Mouse (Mus musculus) liver, embryonic 16.5 days (tissue): ENCODE results near the gene Klhl12. TPM values are rescaled to one million over a fixed set of nuclear protein-coding genes. Genes with fewer than 3 reads are reported as not detected.
A peak's percentile ranks its signal among the peaks of the same experiment; 100 is the strongest.
"Not testable (repeated sequence)": the region's sequence is repeated elsewhere in the genome, so short reads cannot be mapped to it uniquely, and the experiment has no call there.

Source experiments
- ATAC-seq: fragments of 200-750 bp; cut with Nextera tagmentation; 2 replicates; pipeline ENCODE4 v1.8.0; 2017; ENCODE audit warnings: low read depth, mild to moderate bottlenecking, moderate number of reproducible peaks, moderate library complexity
- H3K27ac ChIP-seq: fragments of 300-500 bp; sonication (generic); 2 replicates; pipeline ENCODE4 v1.5.1; 2014; ENCODE audit warnings: mild to moderate bottlenecking, low read length
- H3K27me3 ChIP-seq: fragments of 300-500 bp; sonication (generic); 2 replicates; pipeline ENCODE4 v1.6.1; 2014; ENCODE audit warnings: low read depth, low read length, mixed read lengths; ENCODE audit not compliant: control insufficient read depth, insufficient read depth
- H3K36me3 ChIP-seq: fragments of 300-500 bp; sonication (generic); 2 replicates; pipeline ENCODE4 v1.6.1; 2014; ENCODE audit warnings: mild to moderate bottlenecking; ENCODE audit not compliant: control insufficient read depth, insufficient read depth
- H3K4me1 ChIP-seq: fragments of 300-500 bp; sonication (generic); 2 replicates; pipeline ENCODE4 v1.6.1; 2014; ENCODE audit warnings: low read depth, low read length, mixed read lengths; ENCODE audit not compliant: control insufficient read depth
- H3K4me2 ChIP-seq: fragments of 300-500 bp; sonication (generic); 2 replicates; pipeline ENCODE4 v1.6.1; 2014; ENCODE audit warnings: low read depth, low read length, mixed read lengths
- H3K4me3 ChIP-seq: fragments of 300-500 bp; sonication (generic); 2 replicates; pipeline ENCODE4 v1.5.1; 2014; ENCODE audit warnings: low read depth, mild to moderate bottlenecking, low read length
- H3K9ac ChIP-seq: fragments of 300-500 bp; sonication (generic); 2 replicates; pipeline ENCODE4 v1.6.1; 2014; ENCODE audit warnings: low read depth, low read length
- H3K9me3 ChIP-seq: fragments of 300-500 bp; sonication (generic); replicated peaks from 2 replicates; pipeline ENCODE4 v1.6.1; 2016; ENCODE audit warnings: low read length; ENCODE audit not compliant: control insufficient read depth
- WGBS: fragments of 180-500 bp; shearing (Covaris S2); extraction: QIAGEN DNeasy Blood & Tissue Kit; methylation state at CpG from one replicate; pipeline ENCODE4 v1.1.7; 2014; ENCODE audit not compliant: insufficient replicate concordance; 5-methylcytosine and 5-hydroxymethylcytosine counted together
- polyA plus RNA-seq: library from polyadenylated mRNA; unstranded; fragments of >200 nt; fragmentation: Nextera tagmentation; extraction: Ambion mirVana; gene quantifications from 2 replicates; pipeline ENCODE4 v1.2.1, GENCODE M21; 2015

Klhl12 gene
- polyA plus RNA-seq, 1 experiment from 2014 or later, result 33.5 TPM

DNA sequence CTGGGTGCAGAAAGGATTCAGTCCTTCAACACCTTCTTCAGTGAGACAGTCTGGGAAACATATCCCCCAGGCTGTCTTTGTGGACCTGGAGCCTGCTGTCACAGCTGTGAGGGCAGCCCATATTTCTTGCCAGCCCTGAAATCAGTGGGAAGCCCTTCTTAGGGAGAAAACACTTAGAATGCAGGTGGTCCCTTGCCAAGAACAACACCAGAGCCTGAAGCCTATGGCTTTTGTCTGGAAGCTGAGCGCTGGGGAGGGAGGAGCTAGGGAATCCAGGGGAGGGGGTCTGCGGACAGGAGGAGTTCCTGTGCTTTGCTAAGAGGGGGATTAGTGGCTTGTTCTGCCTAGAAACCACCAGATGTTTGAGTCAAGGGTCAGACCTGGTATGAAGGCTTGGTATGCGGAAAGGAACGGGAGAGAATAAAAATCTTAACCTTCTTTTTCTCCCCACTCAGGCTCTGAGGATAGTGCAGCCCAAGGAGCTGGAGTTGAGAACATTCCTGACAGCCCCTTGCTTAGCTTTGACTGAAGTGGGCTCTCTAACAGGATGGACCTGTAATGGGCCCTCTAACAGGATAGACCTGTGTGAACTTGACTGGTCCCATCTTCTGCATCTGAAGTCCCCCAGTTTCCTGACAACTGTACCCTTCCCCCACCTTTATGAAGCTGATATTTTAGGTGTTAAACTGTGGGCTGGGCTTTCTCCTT, 61.3 kb downstream of the Klhl12 start:
- WGBS, result 58% methylated on average over 4 of the region's 4 CpGs
- no peak overlapping the region for H3K27ac ChIP-seq
- peaks cover 23% of the 10 kb centered on the region for H3K27me3 ChIP-seq
- H3K4me1 ChIP-seq, result peaks cover 28% of the 10 kb centered on the region
- H3K36me3 ChIP-seq, result no peaks in the 10 kb centered on the region
- ATAC-seq, result no peak
- no peak overlapping the region for H3K9ac ChIP-seq
- no peak overlapping the region for H3K4me2 ChIP-seq
- H3K9me3 ChIP-seq, result no peaks in the 10 kb centered on the region
- no peak overlapping the region for H3K4me3 ChIP-seq

DNA sequence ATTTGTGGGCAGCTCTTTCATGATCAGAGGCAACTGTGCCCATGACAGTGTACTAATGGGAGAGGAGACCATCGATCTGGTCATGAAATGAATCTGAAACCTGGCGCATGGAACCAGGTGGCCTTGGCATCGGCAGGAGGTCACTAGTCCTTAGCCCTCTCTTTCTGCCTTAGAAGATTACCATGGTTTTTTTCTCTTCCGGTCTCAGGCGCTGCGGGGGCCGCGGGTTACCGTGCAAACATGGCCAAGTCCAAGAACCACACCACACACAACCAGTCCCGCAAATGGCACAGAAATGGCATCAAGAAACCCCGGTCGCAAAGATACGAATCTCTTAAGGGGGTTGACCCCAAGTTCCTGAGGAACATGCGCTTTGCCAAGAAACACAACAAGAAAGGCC, 62.5 kb downstream of the Klhl12 start:
- H3K4me1 ChIP-seq, result peaks cover 28% of the 10 kb centered on the region
- H3K27ac ChIP-seq, result not testable (repeated sequence)

DNA sequence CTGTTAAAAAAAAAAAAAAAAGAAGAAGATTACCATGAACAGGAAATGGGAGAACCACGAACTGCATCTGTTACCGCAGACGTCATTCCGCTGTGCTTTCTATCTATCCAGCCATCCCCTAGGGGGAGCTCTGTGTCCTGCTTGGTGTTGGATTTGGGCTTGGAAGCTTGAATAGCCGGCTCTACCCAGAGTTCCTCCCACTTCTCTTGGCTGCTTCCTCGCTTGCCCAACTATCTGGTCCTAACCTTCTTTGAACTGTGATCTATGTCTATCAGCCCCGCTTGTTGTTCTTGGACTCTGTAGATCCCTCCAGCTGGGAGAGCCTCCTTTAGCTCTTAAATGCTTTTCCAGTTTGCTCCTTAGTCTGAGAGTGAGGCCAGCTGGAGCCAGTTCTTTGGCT, 63.3 kb downstream of the Klhl12 start:
- 2% methylated on average over 7 of the region's 7 CpGs for WGBS

More for the DNA sequence above, 62.5 kb downstream of the Klhl12 start:
- not testable (repeated sequence) for H3K9me3 ChIP-seq, H3K4me3 ChIP-seq, H3K36me3 ChIP-seq, ATAC-seq, H3K4me2 ChIP-seq, H3K9ac ChIP-seq
- H3K27me3 ChIP-seq, result peaks cover 11% of the 10 kb centered on the region
- 77% methylated on average over 14 of the region's 14 CpGs for WGBS

DNA sequence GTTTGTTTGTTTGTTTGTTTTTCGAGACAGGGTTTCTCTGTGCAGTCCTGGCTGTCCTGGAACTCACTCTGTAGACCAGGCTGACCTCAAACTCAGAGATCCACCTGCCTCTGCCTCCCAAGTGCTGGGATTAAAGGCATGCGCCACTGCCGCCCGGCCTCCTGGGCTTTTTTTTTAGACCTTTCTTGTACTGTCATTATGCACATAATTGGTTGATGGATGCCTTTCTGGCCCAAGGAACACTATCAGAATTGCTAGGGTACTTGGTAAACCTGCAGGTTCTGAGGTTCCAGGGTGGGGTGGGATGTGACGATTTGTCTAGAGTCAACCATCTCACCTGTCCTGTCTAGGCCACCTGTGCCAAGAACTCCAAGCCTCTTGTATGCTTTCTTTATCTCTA, 63.9 kb downstream of the Klhl12 start:
- H3K9ac ChIP-seq, H3K9me3 ChIP-seq, H3K27ac ChIP-seq, H3K27me3 ChIP-seq, ATAC-seq, H3K4me3 ChIP-seq, H3K4me2 ChIP-seq, H3K36me3 ChIP-seq: not testable (repeated sequence)
- 82% methylated on average over 5 of the region's 5 CpGs for WGBS
- H3K4me1 ChIP-seq, result peaks cover 19% of the 10 kb centered on the region

More for the DNA sequence above, 63.3 kb downstream of the Klhl12 start:
- H3K27me3 ChIP-seq, result peaks cover 3% of the 10 kb centered on the region
- H3K27ac ChIP-seq, result no peak overlapping the region
- no peaks in the 10 kb centered on the region for H3K36me3 ChIP-seq
- no peaks in the 10 kb centered on the region for H3K9me3 ChIP-seq
- no peak overlapping the region for H3K4me2 ChIP-seq
- peak; percentile 76 for ATAC-seq
- H3K4me1 ChIP-seq, result peaks cover 20% of the 10 kb centered on the region
- H3K9ac ChIP-seq, result no peak overlapping the region
- no peak overlapping the region for H3K4me3 ChIP-seq

DNA sequence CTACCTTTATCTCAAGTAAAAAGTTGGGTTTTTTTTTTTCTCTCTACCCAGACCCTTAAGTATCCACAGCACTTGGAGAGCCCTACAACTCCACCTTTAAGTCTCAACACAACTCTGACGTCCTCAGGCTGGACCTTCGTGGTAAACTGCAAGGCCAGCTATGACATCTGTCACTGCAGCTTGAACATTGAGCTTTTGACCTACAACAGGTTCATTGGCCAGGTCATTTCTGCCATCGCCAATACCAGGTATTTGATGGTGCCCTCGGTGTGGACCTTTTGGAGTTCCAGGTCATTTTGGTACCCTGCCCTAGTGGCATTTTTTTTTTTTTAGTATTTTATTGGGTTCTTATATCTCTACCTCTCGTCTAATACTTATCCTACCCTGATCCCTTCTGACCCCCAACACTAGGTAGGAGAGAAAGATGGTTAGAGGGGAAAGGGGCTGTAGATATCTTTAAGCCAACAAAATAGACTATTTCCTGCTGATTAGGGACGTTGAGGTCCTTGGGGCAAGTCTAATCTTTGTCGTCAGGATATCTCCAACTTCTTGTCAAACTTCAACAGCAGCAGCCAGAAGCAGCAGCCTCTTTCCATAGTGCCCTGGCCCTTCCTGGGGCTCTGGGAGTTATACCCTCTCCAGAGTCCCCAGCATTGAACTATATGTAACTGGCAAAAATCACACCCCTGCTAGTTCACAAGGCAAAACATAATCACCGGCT, 64.8 kb downstream of the Klhl12 start:
- peak; percentile 53 for ATAC-seq
- 36% methylated on average over 8 of the region's 8 CpGs for WGBS
- H3K36me3 ChIP-seq, result no peaks in the 10 kb centered on the region
- H3K9me3 ChIP-seq, result no peaks in the 10 kb centered on the region
- no peak overlapping the region for H3K4me3 ChIP-seq
- H3K9ac ChIP-seq, result no peak overlapping the region
- no peak overlapping the region for H3K4me2 ChIP-seq
- H3K27me3 ChIP-seq, result no peaks in the 10 kb centered on the region
- no peak overlapping the region for H3K27ac ChIP-seq
- peaks cover 19% of the 10 kb centered on the region for H3K4me1 ChIP-seq

DNA sequence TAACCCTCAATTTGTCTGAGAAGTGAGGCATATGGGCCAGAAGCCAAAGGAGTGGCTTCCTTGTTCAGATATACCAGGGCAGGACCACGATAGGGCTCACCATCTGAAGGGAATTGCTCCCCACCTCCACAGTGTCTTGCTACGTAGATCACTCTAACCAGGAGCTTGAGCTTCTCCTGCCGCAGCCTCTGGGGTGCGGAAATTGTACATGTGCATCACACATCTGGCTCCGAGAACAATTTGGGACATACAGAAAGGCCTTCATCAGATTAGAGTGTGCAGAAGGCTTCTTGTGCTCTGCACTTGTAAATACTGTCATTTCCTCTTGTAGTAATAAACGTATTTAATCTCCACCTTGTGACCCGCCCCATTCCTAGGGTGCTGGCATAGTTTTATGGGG, 65.8 kb downstream of the Klhl12 start:
- no peak for ATAC-seq
- Histone ChIP-seq H3K9ac (no peak overlapping the region), H3K36me3 (no peaks in the 10 kb centered on the region)

DNA sequence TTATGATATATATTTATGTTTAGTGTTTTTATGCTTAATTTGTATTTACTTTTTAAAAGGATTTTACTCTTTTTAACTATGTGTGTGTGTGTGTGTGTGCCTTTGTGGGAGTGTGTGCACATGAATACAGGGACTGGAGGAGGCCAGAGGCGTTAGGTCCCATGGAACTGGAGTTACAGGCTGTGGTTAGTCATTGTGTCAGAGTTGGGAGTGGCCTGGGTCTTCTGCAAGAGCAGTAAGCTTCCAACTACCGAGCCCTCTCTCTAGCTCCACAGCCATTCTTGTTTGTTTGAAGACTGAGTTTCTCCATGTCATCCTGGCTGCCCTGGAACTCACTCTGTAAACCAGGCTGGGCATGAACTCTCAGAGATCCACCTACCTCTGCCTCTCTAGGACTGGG, 67.0 kb downstream of the Klhl12 start:
- no peaks in the 10 kb centered on the region for H3K36me3 ChIP-seq
- WGBS, result 29% methylated on average over 2 of the region's 2 CpGs
- no peaks in the 10 kb centered on the region for H3K27me3 ChIP-seq
- H3K4me2 ChIP-seq, result no peak overlapping the region
- no peaks in the 10 kb centered on the region for H3K9me3 ChIP-seq
- H3K9ac ChIP-seq, result no peak overlapping the region
- peaks cover 31% of the 10 kb centered on the region for H3K4me1 ChIP-seq
- no peak overlapping the region for H3K4me3 ChIP-seq
- no peak for ATAC-seq
- no peak overlapping the region for H3K27ac ChIP-seq

More for the DNA sequence above, 65.8 kb downstream of the Klhl12 start:
- Histone ChIP-seq H3K4me2 (no peak overlapping the region), H3K4me1 (peaks cover 21% of the 10 kb centered on the region), H3K27me3 (no peaks in the 10 kb centered on the region), H3K9me3 (no peaks in the 10 kb centered on the region), H3K4me3 (no peak overlapping the region), H3K27ac (0 out of 2 replicates have a peak overlapping the region, but pooled peaks have one; percentile 6)
- WGBS, result 40% methylated on average over 7 of the region's 7 CpGs

DNA sequence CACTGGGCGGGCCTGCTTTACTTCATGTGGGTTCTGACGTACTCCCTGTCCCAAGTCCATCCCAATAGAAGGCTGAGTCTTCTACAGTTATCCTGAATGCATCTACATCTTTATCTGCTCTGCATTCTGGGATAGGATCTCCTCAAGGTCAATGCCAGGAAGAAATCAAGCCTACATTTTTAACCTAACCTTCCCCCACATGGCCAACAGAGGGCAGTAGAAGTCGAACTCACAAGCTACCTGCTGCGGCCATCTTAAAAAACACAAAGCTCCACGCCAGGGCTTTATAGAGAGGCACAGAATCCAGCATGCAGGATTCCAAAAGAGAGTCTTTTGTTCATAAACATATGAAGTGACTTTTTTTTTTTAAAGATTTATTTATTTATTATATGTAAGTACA, 69.1 kb downstream of the Klhl12 start:
- H3K4me1 ChIP-seq, result peaks cover 35% of the 10 kb centered on the region
- H3K36me3 ChIP-seq, result no peaks in the 10 kb centered on the region
- no peak for ATAC-seq
- no peak overlapping the region for H3K4me3 ChIP-seq
- no peak overlapping the region for H3K27ac ChIP-seq
- no peaks in the 10 kb centered on the region for H3K9me3 ChIP-seq
- WGBS, result 60% methylated on average over 5 of the region's 5 CpGs
- H3K4me2 ChIP-seq, result no peak overlapping the region
- no peak overlapping the region for H3K9ac ChIP-seq
- no peaks in the 10 kb centered on the region for H3K27me3 ChIP-seq

DNA sequence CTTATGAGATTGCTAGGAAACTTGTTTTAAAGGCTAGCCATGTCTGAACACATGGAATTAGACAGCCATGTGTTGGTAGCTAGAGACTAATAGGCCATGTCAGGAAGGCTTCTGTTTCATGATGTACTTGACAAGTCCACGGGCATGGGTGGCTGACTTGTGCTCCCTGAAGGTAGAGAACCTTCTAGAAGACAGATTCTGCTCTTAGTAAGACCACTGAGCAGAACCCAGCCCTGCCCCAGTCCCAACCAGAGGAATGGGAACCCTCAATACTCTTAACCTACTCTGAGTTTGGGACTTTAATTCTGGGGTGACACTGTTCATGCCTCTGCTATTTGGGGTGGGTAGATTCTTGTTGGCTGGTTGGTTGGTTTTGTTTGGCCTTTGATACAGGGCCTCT, 69.7 kb downstream of the Klhl12 start:
- H3K4me3 ChIP-seq, result no peak overlapping the region
- 74% methylated on average over 1 of the region's 1 CpGs for WGBS
- peaks cover 33% of the 10 kb centered on the region for H3K4me1 ChIP-seq
- no peak for ATAC-seq
- H3K36me3 ChIP-seq, result no peaks in the 10 kb centered on the region
- H3K9me3 ChIP-seq, result no peaks in the 10 kb centered on the region
- H3K27ac ChIP-seq, result no peak overlapping the region
- no peaks in the 10 kb centered on the region for H3K27me3 ChIP-seq
- H3K4me2 ChIP-seq, result no peak overlapping the region
- H3K9ac ChIP-seq, result no peak overlapping the region
